Mouse (Mus musculus): ENCODE measurements around the gene Sugct.
"Not testable (repeated sequence)": the region's sequence is repeated elsewhere in the genome, so short reads cannot be mapped to it uniquely, and the experiment has no call there.

The Sugct gene

GRCm38 (mm10) chr13:16859986-16860385 is 835.4 kb downstream of the Sugct start:
- DNase-seq (ENCODE audit: low spot score) = no peak

GRCm38 (mm10) chr13:16847236-16847635 is 848.1 kb downstream of the Sugct start:
- no peak for DNase-seq (ENCODE audit: low spot score)

GRCm38 (mm10) chr13:16840994-16841393 is 854.4 kb downstream of the Sugct start:
- DNase-seq (ENCODE audit: low spot score) = no peak

- no peak for DNase-seq (ENCODE audit: low spot score)
Measured at GRCm38 (mm10) chr13:16838409-16838808, 856.9 kb downstream of the Sugct start.

GRCm38 (mm10) chr13:16835111-16835510 is 860.2 kb downstream of the Sugct start:
- DNase-seq (ENCODE audit: low spot score) = no peak

GRCm38 (mm10) chr13:16833069-16833468 is 862.3 kb downstream of the Sugct start:
- no peak for DNase-seq (ENCODE audit: low spot score)

GRCm38 (mm10) chr13:16831840-16832239 is 863.5 kb downstream of the Sugct start:
- DNase-seq (ENCODE audit: low spot score) = no peak

- not testable (repeated sequence) for DNase-seq (ENCODE audit: low spot score)
Measured at GRCm38 (mm10) chr13:16830291-16830690, 865.1 kb downstream of the Sugct start.

- peak; percentile 8 for DNase-seq (ENCODE audit: low spot score)
Measured at GRCm38 (mm10) chr13:16829589-16829988, 865.8 kb downstream of the Sugct start.

GRCm38 (mm10) chr13:16825619-16826018 is 869.7 kb downstream of the Sugct start:
- DNase-seq (ENCODE audit: low spot score) = no peak

GRCm38 (mm10) chr13:16821785-16822184 is 873.6 kb downstream of the Sugct start:
- no peak for DNase-seq (ENCODE audit: low spot score)

- no peak for DNase-seq (ENCODE audit: low spot score)
Measured at GRCm38 (mm10) chr13:16817471-16817870, 877.9 kb downstream of the Sugct start.

GRCm38 (mm10) chr13:16816747-16817146 is 878.6 kb downstream of the Sugct start:
- no peak for DNase-seq (ENCODE audit: low spot score)

GRCm38 (mm10) chr13:16812268-16812667 is 883.1 kb downstream of the Sugct start:
- no peak for DNase-seq (ENCODE audit: low spot score)

Measured in adipocyte (in vitro differentiated cells).